Mouse (Mus musculus) liver, embryonic 18 days (tissue): ENCODE results near the gene Ccdc69. TPM values are rescaled to one million over a fixed set of nuclear protein-coding genes. Genes with fewer than 3 reads are reported as not detected.

Source experiments
- polyA plus RNA-seq: library from polyadenylated mRNA; depleted of rRNA; stranded (reverse); fragments of >200 nt; gene quantifications from 2 replicates; pipeline ENCODE4 v1.2.3, GENCODE M21; 2012; rRNA removed

Gene Ccdc69
- 1.9 and 2.0 TPM in 2 replicates for polyA plus RNA-seq

DNA sequence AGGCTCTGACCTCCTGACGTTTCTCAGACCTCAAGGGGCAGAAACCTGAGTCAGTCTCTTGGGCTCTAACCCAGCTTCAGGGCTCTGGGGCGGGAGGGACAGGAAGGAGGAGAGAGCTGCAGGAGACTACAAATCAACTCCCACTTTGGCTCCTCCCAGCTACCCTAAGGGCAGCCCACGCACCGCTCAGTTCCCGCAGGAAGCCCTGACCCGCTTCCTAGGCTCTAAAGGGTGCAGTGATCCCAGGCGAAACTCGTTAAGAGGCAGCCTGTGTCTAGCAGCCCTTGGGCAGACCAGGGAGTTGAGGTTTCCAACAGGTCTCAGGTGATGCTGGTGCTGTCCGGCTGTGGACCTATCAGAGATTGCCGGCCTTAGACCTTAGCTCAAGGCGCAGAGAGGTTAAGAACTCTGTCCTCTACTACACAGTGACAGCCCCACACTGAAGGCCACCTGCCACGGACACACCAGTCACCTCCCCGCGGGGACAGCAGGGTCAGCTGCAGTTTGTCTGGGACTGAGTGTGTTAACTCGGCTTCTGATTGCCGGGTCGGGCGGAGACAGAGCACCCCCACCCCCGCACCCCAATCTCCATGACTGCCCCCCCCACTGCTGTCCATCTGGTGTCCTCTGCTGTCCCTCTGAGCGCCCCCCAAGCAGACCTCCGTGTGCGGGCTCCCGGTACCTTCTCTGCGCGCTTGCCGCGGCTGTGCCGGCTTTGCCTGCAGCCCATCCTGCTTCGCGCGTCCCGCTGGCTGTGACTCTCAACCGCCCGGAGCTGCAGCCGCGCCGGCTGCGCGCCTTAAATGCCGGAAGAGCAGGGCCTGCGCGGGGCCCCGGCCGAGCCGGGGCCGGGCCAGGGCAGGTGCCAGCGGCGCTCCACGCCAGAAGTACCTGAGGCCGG, at the start of gene Ccdc69:
TSS of gene Ccdc69 (minus strand) at position 801 of the 901 bp plus-strand sequence.

GRCm38 (mm10) chr11:55097463-55098188, 19.7 kb upstream of the Ccdc69 start, which contains the start of gene Gm2a:
Gene Gm2a, plus strand, starts transcription at chr11:55098115.

GRCm38 (mm10) chr11:55033040-55033660, 44.8 kb downstream of the Ccdc69 start, which contains the start of gene Anxa6:
Gene Anxa6, minus strand, starts transcription at chr11:55033445.

Other genes with a start within 250 kb of the Ccdc69 start
- gene Lyrm7, start 217.2 kb downstream of the Ccdc69 start, polyA plus RNA-seq: 2.1 and 2.3 TPM in 2 replicates
- gene Hint1, start 211.7 kb downstream of the Ccdc69 start, polyA plus RNA-seq: 396 and 431 TPM in 2 replicates
- 11.3 and 11.4 TPM in 2 replicates for gene Gpx3, start 175.7 kb downstream of the Ccdc69 start, polyA plus RNA-seq
- 6.2 and 6.8 TPM in 2 replicates for gene Tnip1, start 115.2 kb downstream of the Ccdc69 start, polyA plus RNA-seq
- gene Anxa6, start 44.7 kb downstream of the Ccdc69 start, polyA plus RNA-seq: 50.4 and 52.9 TPM in 2 replicates
- 25.0 and 27.9 TPM in 2 replicates for gene Gm2a, start 20.0 kb upstream of the Ccdc69 start, polyA plus RNA-seq
- gene Slc36a3, start 73.6 kb upstream of the Ccdc69 start, polyA plus RNA-seq: 0.01 TPM in 1 of 2 replicates, not detected in the other
- 45.7 and 68.6 TPM in 2 replicates for gene Slc36a2, start 106.9 kb upstream of the Ccdc69 start, polyA plus RNA-seq
- gene Slc36a1, start 126.2 kb upstream of the Ccdc69 start, polyA plus RNA-seq: 6.5 and 8.5 TPM in 2 replicates